Mouse (Mus musculus) lung, embryonic 15.5 days (tissue): ENCODE measurements around the gene Suz12. TPM values are rescaled to one million over a fixed set of nuclear protein-coding genes. Genes with fewer than 3 reads are reported as not detected.
A peak's percentile ranks its signal among the peaks of the same experiment; 100 is the strongest.
"Not testable (repeated sequence)": the region's sequence is repeated elsewhere in the genome, so short reads cannot be mapped to it uniquely, and the experiment has no call there.

Experiments
- ATAC-seq: fragments of 200-750 bp; cut with Nextera tagmentation; 2 replicates; pipeline ENCODE4 v1.8.0; 2017; ENCODE audit warnings: moderate number of reproducible peaks, borderline replicate concordance; ENCODE audit not compliant: low FRiP score, low TSS enrichment; ENCODE audit errors: extremely low read depth
- H3K27ac ChIP-seq: fragments of 300-500 bp; sonication (generic); 2 replicates; pipeline ENCODE4 v1.5.1; 2015; ENCODE audit warnings: moderate library complexity, mild to moderate bottlenecking, inconsistent platforms
- H3K27me3 ChIP-seq: fragments of 300-500 bp; sonication (generic); 2 replicates; pipeline ENCODE4 v1.6.1; 2015; ENCODE audit warnings: inconsistent platforms
- H3K36me3 ChIP-seq: fragments of 300-500 bp; sonication (generic); 2 replicates; pipeline ENCODE4 v1.6.1; 2015; ENCODE audit warnings: inconsistent platforms
- H3K4me1 ChIP-seq: fragments of 300-500 bp; sonication (generic); 2 replicates; pipeline ENCODE4 v1.6.1; 2015; ENCODE audit warnings: inconsistent platforms
- H3K4me2 ChIP-seq: fragments of 300-500 bp; sonication (generic); 2 replicates; pipeline ENCODE4 v1.6.1; 2015; ENCODE audit warnings: inconsistent platforms, mild to moderate bottlenecking, moderate library complexity
- H3K4me3 ChIP-seq: fragments of 300-500 bp; sonication (generic); 2 replicates; pipeline ENCODE4 v1.5.1; 2015; ENCODE audit warnings: mild to moderate bottlenecking, inconsistent platforms
- H3K9ac ChIP-seq: fragments of 300-500 bp; sonication (generic); 2 replicates; pipeline ENCODE4 v1.6.1; 2015; ENCODE audit warnings: inconsistent platforms
- H3K9me3 ChIP-seq: fragments of 300-500 bp; sonication (generic); 2 replicates; pipeline ENCODE4 v1.6.1; 2016; ENCODE audit warnings: inconsistent platforms
- WGBS: fragments of 180-500 bp; shearing (Covaris S2); methylation state at CpG from one replicate; pipeline ENCODE4 v1.1.7; 2015; 5-methylcytosine and 5-hydroxymethylcytosine counted together
- polyA plus RNA-seq: library from polyadenylated mRNA; unstranded; fragments of >200 nt; fragmentation: Nextera tagmentation; extraction: Ambion mirVana; gene quantifications from 2 replicates; pipeline ENCODE4 v1.2.1, GENCODE M21; 2015

Gene Suz12
- polyA plus RNA-seq, 1 experiment from 2014 or later: 20.5 TPM

DNA sequence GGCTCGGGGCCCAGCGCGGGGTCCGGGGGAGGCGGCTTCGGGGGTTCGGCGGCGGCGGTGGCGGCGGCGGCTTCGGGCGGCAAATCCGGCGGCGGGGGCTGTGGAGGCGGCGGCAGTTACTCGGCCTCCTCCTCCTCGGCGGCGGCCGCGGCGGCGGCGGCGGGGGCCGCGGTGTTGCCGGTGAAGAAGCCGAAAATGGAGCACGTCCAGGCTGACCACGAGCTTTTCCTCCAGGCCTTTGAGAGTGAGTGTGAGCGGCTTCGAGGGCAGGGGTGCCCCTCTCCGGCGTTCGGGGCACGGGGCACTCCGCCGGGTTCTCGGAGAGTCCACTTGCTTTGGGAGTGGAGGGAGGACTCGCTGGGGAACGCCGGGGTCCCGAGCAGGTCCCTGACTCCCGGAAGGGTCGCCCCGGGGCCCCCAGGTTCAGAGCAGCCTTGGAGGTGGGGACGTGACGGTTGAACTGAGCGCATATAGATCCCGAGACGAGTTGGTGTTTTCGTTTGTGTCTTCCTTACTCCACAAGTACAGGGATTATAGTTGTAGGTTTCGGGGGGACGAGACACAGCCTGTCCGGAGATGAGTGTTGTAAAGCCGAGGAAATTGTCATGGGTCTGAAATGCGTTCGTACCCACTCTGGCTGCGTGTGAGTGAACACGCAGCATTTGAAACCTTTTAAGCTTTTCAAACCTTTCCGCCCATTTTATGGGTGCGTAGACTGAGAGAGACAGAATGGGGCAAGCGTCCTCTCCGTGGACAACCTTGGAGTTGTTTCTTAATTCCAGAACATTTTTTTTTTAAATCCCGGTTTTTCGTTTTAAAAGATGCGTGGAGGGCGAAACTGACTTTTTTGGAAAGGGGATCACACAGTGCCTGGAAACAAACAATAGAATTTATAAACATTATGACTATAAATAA lies 707 bp downstream of the Suz12 start:
- peak overlapping the region; percentile 98 for H3K9ac ChIP-seq
- H3K36me3 ChIP-seq: peaks cover 17% of the 10 kb centered on the region
- no peaks in the 10 kb centered on the region for H3K9me3 ChIP-seq
- peaks cover 3% of the 10 kb centered on the region for H3K4me1 ChIP-seq
- WGBS: under 1% methylated on average over 63 of the region's 74 CpGs
- peak overlapping the region; percentile 58 for H3K4me2 ChIP-seq
- H3K27me3 ChIP-seq: no peaks in the 10 kb centered on the region
- peak; percentile 36 for ATAC-seq
- H3K4me3 ChIP-seq: peak overlapping the region; percentile 99
- peak overlapping the region; percentile 100 for H3K27ac ChIP-seq

DNA sequence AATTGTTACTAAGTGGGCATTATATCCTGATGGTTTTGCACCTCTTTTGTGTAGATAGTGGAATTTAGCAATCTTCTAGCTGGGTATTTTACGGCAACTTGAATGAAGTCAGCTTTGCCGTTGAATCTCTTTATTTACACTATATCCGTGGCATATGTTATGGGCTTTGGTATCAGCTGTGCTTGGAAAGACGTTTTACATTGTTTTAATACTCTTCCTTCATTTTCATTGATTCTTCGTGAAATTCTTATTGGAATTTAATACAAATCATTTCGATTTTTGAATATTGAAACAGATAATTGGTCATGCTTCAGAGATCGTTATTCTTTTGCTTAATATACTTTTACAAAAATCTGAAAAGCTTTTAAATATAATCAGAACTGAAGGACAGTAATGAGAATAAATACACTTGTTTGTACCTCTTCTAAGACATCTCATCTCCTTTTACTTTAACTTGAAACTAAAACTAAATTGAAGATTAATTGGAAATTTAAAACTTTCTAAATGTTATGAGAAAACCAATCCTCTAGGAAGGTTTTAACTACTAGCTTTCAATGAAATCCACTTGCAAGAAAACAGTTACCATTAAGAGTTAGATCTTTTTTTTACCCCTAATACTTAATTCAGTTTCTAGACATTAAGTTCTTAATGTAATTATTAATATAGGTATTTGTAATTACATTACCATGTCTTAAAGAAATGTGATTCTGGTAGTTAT lies 1.5 kb downstream of the Suz12 start:
- Histone ChIP-seq H3K4me3 (peak overlapping the region; percentile 99), H3K27ac (peak overlapping the region; percentile 100), H3K4me1 (peaks cover 3% of the 10 kb centered on the region), H3K9ac (peak overlapping the region; percentile 98), H3K36me3 (peaks cover 20% of the 10 kb centered on the region), H3K4me2 (peak overlapping the region; percentile 58), H3K9me3 (no peaks in the 10 kb centered on the region), H3K27me3 (no peaks in the 10 kb centered on the region)
- 3% methylated on average over 7 of the region's 7 CpGs for WGBS
- no peak for ATAC-seq

DNA sequence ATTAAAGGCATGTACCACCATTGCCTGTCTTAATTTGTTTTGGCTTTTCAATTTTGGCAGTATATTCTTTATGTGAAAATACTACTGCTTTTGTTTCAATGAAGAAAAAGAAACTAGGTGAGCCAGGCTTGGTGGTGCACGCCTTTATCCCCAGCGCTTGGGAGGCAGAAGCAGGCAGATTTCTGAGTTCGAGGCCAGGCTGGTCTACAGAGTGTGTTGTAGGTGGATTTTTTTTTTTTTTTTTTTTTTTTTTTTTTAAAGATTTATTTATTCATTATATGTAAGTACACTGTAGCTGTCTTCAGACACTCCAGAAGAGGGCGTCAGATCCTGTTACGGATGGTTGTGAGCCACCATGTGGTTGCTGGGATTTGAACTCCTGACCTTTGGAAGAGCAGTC lies 23.6 kb downstream of the Suz12 start:
- not testable (repeated sequence) for H3K27me3 ChIP-seq, H3K4me1 ChIP-seq, H3K4me2 ChIP-seq, H3K27ac ChIP-seq, H3K9me3 ChIP-seq, H3K9ac ChIP-seq, ATAC-seq, H3K4me3 ChIP-seq
- 97% methylated on average over 4 of the region's 5 CpGs for WGBS
- peaks cover 76% of the 10 kb centered on the region for H3K36me3 ChIP-seq

DNA sequence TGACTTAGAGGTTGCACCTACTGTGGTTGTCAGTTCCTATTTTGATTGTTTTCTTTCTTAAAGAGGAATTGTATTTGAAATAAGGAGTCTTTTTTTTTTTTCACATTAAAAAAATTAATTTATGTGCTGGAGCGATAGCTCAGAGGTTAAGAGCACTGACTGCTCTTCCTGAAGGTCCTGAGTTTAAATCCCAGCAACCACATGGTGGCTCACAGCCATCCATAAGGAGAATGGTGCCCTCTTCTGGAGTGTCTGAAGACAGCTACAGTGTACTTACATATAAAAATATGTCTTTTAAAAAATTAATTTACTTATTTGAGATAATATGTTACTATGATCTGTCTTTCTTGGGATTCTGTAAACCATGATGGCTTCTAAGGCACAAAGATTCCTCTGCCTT lies 26.9 kb downstream of the Suz12 start:
- Histone ChIP-seq H3K36me3 (peaks cover 75% of the 10 kb centered on the region), H3K9me3 (no peaks in the 10 kb centered on the region)
- 96% methylated on average over 1 of the region's 1 CpGs for WGBS

DNA sequence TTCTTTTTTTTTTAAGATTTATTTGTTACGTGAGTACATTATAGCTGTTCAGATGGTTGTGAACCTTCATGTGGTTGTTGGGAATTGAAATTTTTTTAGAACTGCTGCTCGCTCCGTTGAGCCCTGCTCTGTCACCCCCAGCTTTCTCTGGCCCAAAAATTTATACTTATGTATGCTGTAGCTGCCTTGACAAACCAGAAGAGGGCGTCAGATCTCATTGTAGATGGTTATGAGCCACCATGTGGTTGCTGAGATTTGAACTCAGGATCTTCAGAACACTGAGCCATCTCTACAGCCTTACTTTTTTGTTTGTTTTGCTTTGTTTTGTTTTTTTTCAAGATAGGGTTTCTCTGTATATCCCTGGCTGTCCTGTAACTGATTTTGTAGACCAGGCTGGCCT lies 28.4 kb downstream of the Suz12 start:
- WGBS: 84% methylated on average over 4 of the region's 4 CpGs
- Histone ChIP-seq H3K9ac (no peak overlapping the region), H3K4me3 (no peak overlapping the region), H3K36me3 (peaks cover 78% of the 10 kb centered on the region), H3K4me2 (no peak overlapping the region), H3K9me3 (no peaks in the 10 kb centered on the region), H3K4me1 (no peaks in the 10 kb centered on the region), H3K27ac (no peak overlapping the region), H3K27me3 (no peaks in the 10 kb centered on the region)
- no peak for ATAC-seq

More for the DNA sequence above, 26.9 kb downstream of the Suz12 start:
- H3K4me2 ChIP-seq: no peak overlapping the region
- H3K4me3 ChIP-seq: no peak overlapping the region
- no peak for ATAC-seq
- H3K4me1 ChIP-seq: no peaks in the 10 kb centered on the region
- no peak overlapping the region for H3K27ac ChIP-seq
- no peak overlapping the region for H3K9ac ChIP-seq
- no peaks in the 10 kb centered on the region for H3K27me3 ChIP-seq

DNA sequence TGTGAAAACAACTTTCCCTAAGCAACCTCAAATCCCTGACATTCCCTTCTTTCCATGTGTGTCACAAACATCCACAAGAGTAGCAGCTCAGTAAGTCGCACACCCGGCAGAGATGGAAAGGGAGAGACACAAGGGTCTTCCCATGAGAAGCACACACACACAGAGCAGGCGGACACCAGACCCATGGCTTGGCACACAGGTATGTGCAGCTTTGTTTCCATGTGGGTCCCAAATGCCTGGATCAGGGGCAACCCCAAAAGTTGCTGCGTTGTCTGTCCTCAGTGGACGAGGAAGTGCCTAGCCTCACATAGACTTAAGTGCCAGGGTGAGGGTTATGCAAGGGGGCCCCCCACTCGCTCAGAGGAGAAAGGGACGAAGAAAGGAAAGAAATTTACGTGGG lies 44.6 kb downstream of the Suz12 start:
- Histone ChIP-seq H3K9me3 (no peaks in the 10 kb centered on the region), H3K4me2 (no peak overlapping the region), H3K4me1 (no peaks in the 10 kb centered on the region), H3K36me3 (peaks cover 23% of the 10 kb centered on the region), H3K4me3 (no peak overlapping the region), H3K27me3 (no peaks in the 10 kb centered on the region), H3K27ac (no peak overlapping the region), H3K9ac (no peak overlapping the region)
- WGBS: 68% methylated on average over 8 of the region's 8 CpGs
- ATAC-seq: no peak

DNA sequence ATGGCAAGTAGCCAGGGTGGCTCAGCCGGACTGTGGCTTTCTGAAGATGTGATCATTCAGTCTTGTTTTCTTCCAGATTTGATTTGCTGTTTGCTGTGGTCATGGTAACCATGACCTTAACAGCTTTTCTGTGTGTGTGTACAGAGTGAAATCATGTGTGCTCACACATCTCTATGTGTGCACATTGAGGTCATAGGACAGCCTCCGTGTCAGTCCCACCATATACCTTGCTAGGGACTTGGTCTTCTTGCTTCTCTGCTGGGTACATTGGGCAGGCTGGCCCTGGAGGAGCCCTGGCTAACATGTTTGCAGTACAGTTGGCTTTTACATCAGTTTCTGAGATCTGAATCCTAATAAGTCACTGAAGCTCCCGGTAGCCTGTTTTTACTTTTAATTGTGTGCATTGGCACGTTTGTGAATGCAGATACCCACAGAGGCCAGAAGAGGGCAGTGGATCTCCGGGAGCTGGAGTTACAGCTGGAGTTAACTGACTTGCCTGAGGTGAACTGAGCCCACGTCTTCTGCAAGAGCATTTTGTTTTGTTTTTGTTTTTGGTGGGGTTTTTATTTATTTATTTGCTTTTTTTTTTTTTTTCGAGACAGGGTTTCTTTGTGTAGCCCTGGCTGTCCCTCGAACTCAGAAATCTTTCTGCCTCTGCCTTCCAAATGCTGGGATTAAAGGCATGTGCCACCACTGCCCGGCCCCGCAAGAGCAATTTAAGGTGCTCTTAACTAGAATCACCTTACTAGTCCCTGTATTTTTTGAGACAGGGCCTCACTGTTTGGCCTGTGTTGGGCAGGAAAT lies 49.9 kb downstream of the Suz12 start:
- no peak overlapping the region for H3K27ac ChIP-seq
- H3K36me3 ChIP-seq: peaks cover 5% of the 10 kb centered on the region; the same call in 1 of the 2 replicates
- WGBS: 46% methylated on average over 10 of the region's 10 CpGs
- H3K4me2 ChIP-seq: no peak overlapping the region
- ATAC-seq: no peak
- no peak overlapping the region for H3K4me3 ChIP-seq
- no peak overlapping the region for H3K9ac ChIP-seq
- H3K4me1 ChIP-seq: no peaks in the 10 kb centered on the region
- H3K27me3 ChIP-seq: no peaks in the 10 kb centered on the region
- H3K9me3 ChIP-seq: no peaks in the 10 kb centered on the region

DNA sequence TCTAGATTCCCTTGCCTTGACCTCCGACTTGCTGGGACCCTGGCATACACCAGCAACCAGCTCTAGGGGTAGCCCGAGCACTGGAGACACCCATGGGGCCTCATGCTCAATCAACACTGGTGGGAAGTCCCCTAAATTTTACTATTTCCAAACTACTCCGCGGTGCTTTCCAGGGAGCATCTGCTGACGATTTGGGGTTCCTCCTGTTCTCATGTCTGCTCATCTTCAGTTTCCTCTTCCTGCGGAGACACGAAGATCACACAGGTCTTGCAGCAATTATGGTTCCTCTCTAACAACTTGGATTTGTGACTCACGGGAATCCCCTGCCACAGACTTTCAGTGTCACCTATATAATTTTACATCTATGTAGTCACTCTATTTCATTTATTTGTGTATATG lies 50.5 kb downstream of the Suz12 start:
- Histone ChIP-seq H3K4me2 (no peak overlapping the region), H3K9me3 (no peaks in the 10 kb centered on the region), H3K4me1 (no peaks in the 10 kb centered on the region), H3K36me3 (peaks cover 9% of the 10 kb centered on the region; the same call in 1 of the 2 replicates), H3K27me3 (no peaks in the 10 kb centered on the region), H3K9ac (no peak overlapping the region), H3K4me3 (no peak overlapping the region), H3K27ac (no peak overlapping the region)
- ATAC-seq: no peak
- WGBS: 84% methylated on average over 8 of the region's 8 CpGs

DNA sequence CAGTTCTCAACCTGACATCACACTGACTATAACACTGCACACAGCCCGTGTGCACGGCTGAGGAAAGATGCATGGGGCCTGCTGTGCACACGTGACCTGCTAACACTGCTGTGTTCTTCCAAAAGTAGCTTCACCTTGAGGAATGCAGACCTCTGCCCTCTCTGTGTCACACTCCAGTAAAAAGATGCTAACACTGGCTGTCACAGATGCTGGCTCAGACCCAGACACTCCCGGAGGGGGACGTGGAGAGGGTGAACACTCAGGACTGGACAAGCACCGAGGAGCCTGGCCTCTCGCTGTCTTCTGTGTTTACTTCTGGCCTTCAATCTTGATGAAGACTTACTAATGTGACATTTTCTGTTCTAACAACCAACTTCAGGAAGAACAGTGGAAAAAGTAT lies 54.0 kb downstream of the Suz12 start:
- Histone ChIP-seq H3K4me2 (no peak overlapping the region), H3K9ac (no peak overlapping the region), H3K36me3 (peaks cover 11% of the 10 kb centered on the region; the same call in 1 of the 2 replicates), H3K4me1 (no peaks in the 10 kb centered on the region), H3K27ac (no peak overlapping the region), H3K4me3 (no peak overlapping the region), H3K9me3 (no peaks in the 10 kb centered on the region), H3K27me3 (no peaks in the 10 kb centered on the region)
- 52% methylated on average over 7 of the region's 7 CpGs for WGBS
- ATAC-seq: no peak

DNA sequence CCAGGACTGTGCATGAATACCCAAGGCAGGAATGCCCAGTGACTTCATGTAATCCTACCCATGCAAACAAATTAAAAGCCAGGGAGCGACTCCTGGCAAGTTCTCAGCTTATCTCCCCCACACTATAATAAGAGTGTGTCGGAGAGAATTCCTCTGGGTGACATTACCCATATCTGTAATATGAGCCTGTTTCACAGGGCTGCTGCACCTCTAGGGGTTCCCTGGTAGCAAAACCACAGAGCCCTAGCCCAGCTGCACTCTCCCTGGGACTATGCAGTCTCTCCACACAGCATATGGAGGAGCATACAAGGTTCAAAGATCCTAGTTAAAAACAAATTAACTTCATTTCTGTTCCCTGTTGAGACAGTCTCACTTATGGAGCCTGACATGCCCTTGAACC lies 57.2 kb downstream of the Suz12 start:
- Histone ChIP-seq H3K27ac (no peak overlapping the region), H3K4me2 (no peak overlapping the region), H3K9ac (no peak overlapping the region), H3K27me3 (no peaks in the 10 kb centered on the region), H3K9me3 (no peaks in the 10 kb centered on the region), H3K4me3 (no peak overlapping the region), H3K4me1 (no peaks in the 10 kb centered on the region), H3K36me3 (peaks cover 29% of the 10 kb centered on the region; the same call in 1 of the 2 replicates)
- no peak for ATAC-seq
- 47% methylated on average over 2 of the region's 2 CpGs for WGBS

DNA sequence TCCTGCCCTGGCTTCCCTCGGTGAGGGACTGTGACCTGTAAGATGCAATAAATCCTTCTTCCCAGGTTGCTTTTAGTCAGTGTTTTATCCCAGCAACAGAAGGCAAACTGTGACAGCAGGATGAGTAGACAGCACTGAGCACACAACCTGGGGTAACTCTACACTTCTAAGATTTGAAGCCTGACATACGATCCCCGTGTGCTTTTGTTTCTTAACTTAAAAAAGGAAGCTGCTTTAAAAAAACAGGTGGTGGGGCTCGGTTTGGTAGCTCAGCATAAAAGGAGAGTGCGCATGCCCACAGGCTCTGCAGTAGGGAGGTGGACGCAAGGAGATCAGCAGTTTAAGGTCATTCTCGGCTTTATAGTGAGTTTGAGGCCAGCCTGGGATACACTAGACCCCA lies 59.5 kb downstream of the Suz12 start:
- WGBS: 71% methylated on average over 7 of the region's 7 CpGs
- Histone ChIP-seq H3K4me3 (no peak overlapping the region), H3K27me3 (no peaks in the 10 kb centered on the region), H3K27ac (no peak overlapping the region), H3K4me2 (no peak overlapping the region), H3K9me3 (no peaks in the 10 kb centered on the region), H3K4me1 (no peaks in the 10 kb centered on the region), H3K36me3 (peaks cover 44% of the 10 kb centered on the region), H3K9ac (no peak overlapping the region)
- ATAC-seq: no peak
